Mouse (Mus musculus): ENCODE results near the gene Limch1.

Gene Limch1

GRCm38 (mm10) chr5:66786621-66787061, 41.0 kb downstream of the Limch1 start:
- DNase-seq = no peak

GRCm38 (mm10) chr5:66789041-66789440, 43.4 kb downstream of the Limch1 start:
- no peak for DNase-seq

GRCm38 (mm10) chr5:66791161-66791560, 45.5 kb downstream of the Limch1 start:
- DNase-seq = peak; percentile 59 to 64

GRCm38 (mm10) chr5:66793251-66793650, 47.6 kb downstream of the Limch1 start:
- no peak for DNase-seq

- DNase-seq = no peak
These were observed 51.7 kb downstream of the Limch1 start for GRCm38 (mm10) chr5:66797326-66797725.

GRCm38 (mm10) chr5:66798135-66798534, 52.5 kb downstream of the Limch1 start:
- no peak for DNase-seq

- DNase-seq = no peak
These were observed 53.0 kb downstream of the Limch1 start for GRCm38 (mm10) chr5:66798591-66799003.

- DNase-seq = no peak
These were observed 54.6 kb downstream of the Limch1 start for GRCm38 (mm10) chr5:66800243-66800642.

- DNase-seq = no peak
These were observed 55.4 kb downstream of the Limch1 start for GRCm38 (mm10) chr5:66800977-66801376.

- no peak for DNase-seq
These were observed 56.6 kb downstream of the Limch1 start for GRCm38 (mm10) chr5:66802196-66802595.

GRCm38 (mm10) chr5:66806335-66806734, 60.7 kb downstream of the Limch1 start:
- DNase-seq = no peak

- no peak for DNase-seq
These were observed 62.1 kb downstream of the Limch1 start for GRCm38 (mm10) chr5:66807737-66808136.

GRCm38 (mm10) chr5:66809016-66809570, 63.5 kb downstream of the Limch1 start:
- no peak for DNase-seq

GRCm38 (mm10) chr5:66810396-66810795, 64.8 kb downstream of the Limch1 start:
- no peak for DNase-seq

GRCm38 (mm10) chr5:66814674-66815073, 69.0 kb downstream of the Limch1 start:
- no peak for DNase-seq

GRCm38 (mm10) chr5:66815877-66816276, 70.2 kb downstream of the Limch1 start:
- DNase-seq = no peak

GRCm38 (mm10) chr5:66816751-66817150, 71.1 kb downstream of the Limch1 start:
- DNase-seq = no peak

- no peak for DNase-seq
These were observed 71.7 kb downstream of the Limch1 start for GRCm38 (mm10) chr5:66817184-66817956.

- DNase-seq = no peak
These were observed 77.0 kb downstream of the Limch1 start for GRCm38 (mm10) chr5:66822500-66823205.

- no peak for DNase-seq
These were observed 80.0 kb downstream of the Limch1 start for GRCm38 (mm10) chr5:66825586-66825985.

- DNase-seq = no peak
These were observed 81.2 kb downstream of the Limch1 start for GRCm38 (mm10) chr5:66826844-66827243.

- no peak for DNase-seq
These were observed 83.9 kb downstream of the Limch1 start for GRCm38 (mm10) chr5:66829505-66829904.

- no peak for DNase-seq
These were observed 84.6 kb downstream of the Limch1 start for GRCm38 (mm10) chr5:66830206-66830605.

- DNase-seq = no peak
These were observed 89.1 kb downstream of the Limch1 start for GRCm38 (mm10) chr5:66834756-66835155.
